Mouse (Mus musculus): ENCODE data around the gene Hoxc5.

DNA sequence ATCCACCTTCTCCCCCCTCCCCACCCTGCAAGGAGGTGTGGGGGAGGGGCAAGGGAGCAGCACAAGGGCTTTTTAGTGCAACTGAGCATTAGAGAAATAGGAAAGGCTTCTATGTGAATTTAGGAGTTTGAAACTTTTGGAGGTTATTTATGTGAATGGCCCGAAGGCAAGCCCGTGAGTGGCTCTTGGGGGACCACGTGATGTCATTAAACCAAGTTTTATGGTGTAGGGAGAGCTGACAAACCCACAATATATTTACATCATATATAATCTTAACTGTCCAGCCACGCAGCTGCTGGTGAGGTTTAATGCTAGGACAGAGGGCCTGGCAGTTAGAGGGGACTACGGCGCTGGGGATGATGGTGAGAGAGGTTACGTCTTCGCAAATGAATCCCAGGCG lies 51.4 kb downstream of the Hoxc5 start, which contains the start of gene Hoxc4:
- TF ChIP-seq POLR2A (IDR thresholded peaks at IDR 0.05; ENCODE audit: insufficient read depth, low read depth, low read length) (no peak), CTCF (IDR thresholded peaks at IDR 0.05; ENCODE audit: insufficient read depth, low read depth, low read length) (no peak)
